Mouse (Mus musculus) limb, embryonic 14.5 days (tissue): Measurements from ENCODE around the gene Gmip. TPM values are rescaled to one million over a fixed set of nuclear protein-coding genes. Genes with fewer than 3 reads are reported as not detected.
A peak's percentile ranks its signal among the peaks of the same experiment; 100 is the strongest.

Experiments used
- ATAC-seq: fragments of 200-750 bp; cut with Nextera tagmentation; 2 replicates; pipeline ENCODE4 v1.8.0; 2017; ENCODE audit warnings: low read depth, moderate number of reproducible peaks, moderate TSS enrichment; ENCODE audit not compliant: low FRiP score
- DNase-seq: peaks from one replicate; pipeline ENCODE4 v3.0.0-alpha.2; 2015; ENCODE audit warnings: low spot score
- H3K27ac ChIP-seq: fragments of 300-500 bp; sonication (generic); replicated peaks from 2 replicates; pipeline ENCODE4 v1.5.1; 2014; ENCODE audit warnings: low read depth, mild to moderate bottlenecking, low read length, moderate library complexity, mixed read lengths
- H3K27me3 ChIP-seq: fragments of 300-500 bp; sonication (generic); 2 replicates; pipeline ENCODE4 v1.6.1; 2014; ENCODE audit warnings: low read length, mixed read lengths; ENCODE audit not compliant: control insufficient read depth, insufficient read depth
- H3K36me3 ChIP-seq: fragments of 300-500 bp; sonication (generic); 2 replicates; pipeline ENCODE4 v1.6.1; 2014; ENCODE audit warnings: mild to moderate bottlenecking, low read length, moderate library complexity, mixed read lengths; ENCODE audit not compliant: control insufficient read depth, insufficient read depth
- H3K4me1 ChIP-seq: fragments of 300-500 bp; sonication (generic); 2 replicates; pipeline ENCODE4 v1.6.1; 2014; ENCODE audit warnings: antibody characterized with exemption, low read length, mixed read lengths; ENCODE audit not compliant: control insufficient read depth, insufficient read depth
- H3K4me2 ChIP-seq: fragments of 300-500 bp; sonication (generic); replicated peaks from 2 replicates; pipeline ENCODE4 v1.6.1; 2014; ENCODE audit warnings: low read depth, mild to moderate bottlenecking, low read length, moderate library complexity; ENCODE audit not compliant: severe bottlenecking
- H3K4me3 ChIP-seq: fragments of 300-500 bp; sonication (generic); replicated peaks from 2 replicates; pipeline ENCODE4 v1.5.1; 2014; ENCODE audit warnings: low read length
- H3K9ac ChIP-seq: fragments of 300-500 bp; sonication (generic); 2 replicates; pipeline ENCODE4 v1.6.1; 2014; ENCODE audit warnings: mild to moderate bottlenecking, low read depth, low read length, moderate library complexity; ENCODE audit not compliant: severe bottlenecking
- H3K9me3 ChIP-seq: fragments of 300-500 bp; sonication (generic); 2 replicates; pipeline ENCODE4 v1.6.1; 2016; ENCODE audit warnings: low read length; ENCODE audit not compliant: control insufficient read depth
- POLR2A ChIP-seq: fragments of 200-500 bp; IDR thresholded peaks from 2 replicates; pipeline ENCODE4 v1.8.0; 2012; ENCODE audit warnings: inconsistent platforms, mild to moderate bottlenecking, moderate library complexity, borderline replicate concordance; ENCODE audit not compliant: insufficient read depth, insufficient read length; ENCODE audit errors: extremely low read depth
- WGBS: fragments of 180-500 bp; shearing (Covaris S2); extraction: QIAGEN DNeasy Blood & Tissue Kit; methylation state at CpG from one replicate; pipeline ENCODE4 v1.1.7; 2014; 5-methylcytosine and 5-hydroxymethylcytosine counted together
- polyA plus RNA-seq, 2 experiments: library from polyadenylated mRNA; depleted of rRNA in 1 of 2; stranded (reverse) in 1 of 2; unstranded in 1 of 2; fragments of >200 nt; fragmentation: Nextera tagmentation in 1 of 2; extraction: Ambion mirVana in 1 of 2; gene quantifications; 2 replicates each; pipeline versions ENCODE4 v1.2.1 to v1.2.3; 2012 to 2014

The Gmip gene
- polyA plus RNA-seq, 2 experiments: 7.7 to 25.4 TPM

DNA sequence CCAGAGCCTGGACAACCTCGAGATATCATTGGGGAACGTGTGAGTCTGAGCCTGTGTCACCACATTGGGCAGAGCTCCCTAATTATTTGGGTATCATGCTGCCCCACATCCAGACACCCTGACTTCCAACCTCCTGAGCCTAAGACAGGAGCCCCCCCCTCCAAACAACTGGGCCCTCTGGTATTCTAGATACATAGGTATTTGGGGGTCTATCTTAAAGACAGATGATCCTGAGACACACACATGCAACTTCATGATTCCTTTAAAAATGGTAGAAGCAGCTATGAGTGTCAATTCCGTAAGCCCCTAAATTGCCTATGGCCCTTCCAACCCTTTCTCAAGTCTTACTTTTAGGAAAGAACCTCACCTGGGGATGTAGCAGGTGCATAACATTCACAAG is 1.3 kb downstream of the Gmip start:
- Histone ChIP-seq H3K4me1 (peaks cover 10% of the 10 kb centered on the region; the same call in 1 of the 2 replicates), H3K27me3 (no peaks in the 10 kb centered on the region), H3K4me2 (no peak overlapping the region), H3K9me3 (no peaks in the 10 kb centered on the region), H3K27ac (no peak overlapping the region), H3K36me3 (peaks cover 38% of the 10 kb centered on the region), H3K9ac (no peak overlapping the region), H3K4me3 (no peak overlapping the region)
- ATAC-seq (no peak), DNase-seq (no peak)
- no peak for TF ChIP-seq POLR2A
- WGBS: 59% methylated on average over 3 of the region's 3 CpGs

GRCm38 (mm10) chr8:69814881-69815280 is 6.4 kb downstream of the Gmip start:
- Histone ChIP-seq H3K9ac (no peak overlapping the region), H3K9me3 (no peaks in the 10 kb centered on the region), H3K4me2 (no peak overlapping the region), H3K36me3 (peaks cover 25% of the 10 kb centered on the region), H3K27me3 (no peaks in the 10 kb centered on the region), H3K27ac (no peak overlapping the region), H3K4me1 (no peaks in the 10 kb centered on the region), H3K4me3 (no peak overlapping the region)
- 100% methylated on average over 2 of the region's 2 CpGs for WGBS
- ATAC-seq (no peak), DNase-seq (no peak)
- no peak for TF ChIP-seq POLR2A

GRCm38 (mm10) chr8:69815396-69815795 is 6.9 kb downstream of the Gmip start:
- WGBS: 86% methylated on average over 4 of the region's 4 CpGs
- TF ChIP-seq POLR2A: no peak
- no peak overlapping the region for H3K4me3 ChIP-seq
- ATAC-seq (no peak), DNase-seq (no peak)
- no peak overlapping the region for H3K27ac ChIP-seq
- H3K4me2 ChIP-seq: no peak overlapping the region
- H3K27me3 ChIP-seq: no peaks in the 10 kb centered on the region
- no peak overlapping the region for H3K9ac ChIP-seq
- H3K36me3 ChIP-seq: peaks cover 25% of the 10 kb centered on the region
- H3K9me3 ChIP-seq: no peaks in the 10 kb centered on the region
- H3K4me1 ChIP-seq: no peaks in the 10 kb centered on the region

- H3K27ac ChIP-seq: no peak overlapping the region
- no peak for DNase-seq
- no peak overlapping the region for H3K4me2 ChIP-seq
- no peaks in the 10 kb centered on the region for H3K9me3 ChIP-seq
- H3K9ac ChIP-seq: no peak overlapping the region
- TF ChIP-seq POLR2A: no peak
- H3K27me3 ChIP-seq: no peaks in the 10 kb centered on the region
- ATAC-seq: no peak
- H3K36me3 ChIP-seq: peaks cover 19% of the 10 kb centered on the region
- WGBS: 77% methylated on average over 9 of the region's 9 CpGs
- peaks cover 17% of the 10 kb centered on the region for H3K4me1 ChIP-seq
- no peak overlapping the region for H3K4me3 ChIP-seq
Observed at GRCm38 (mm10) chr8:69820466-69820865, 12.0 kb downstream of the Gmip start.

DNA sequence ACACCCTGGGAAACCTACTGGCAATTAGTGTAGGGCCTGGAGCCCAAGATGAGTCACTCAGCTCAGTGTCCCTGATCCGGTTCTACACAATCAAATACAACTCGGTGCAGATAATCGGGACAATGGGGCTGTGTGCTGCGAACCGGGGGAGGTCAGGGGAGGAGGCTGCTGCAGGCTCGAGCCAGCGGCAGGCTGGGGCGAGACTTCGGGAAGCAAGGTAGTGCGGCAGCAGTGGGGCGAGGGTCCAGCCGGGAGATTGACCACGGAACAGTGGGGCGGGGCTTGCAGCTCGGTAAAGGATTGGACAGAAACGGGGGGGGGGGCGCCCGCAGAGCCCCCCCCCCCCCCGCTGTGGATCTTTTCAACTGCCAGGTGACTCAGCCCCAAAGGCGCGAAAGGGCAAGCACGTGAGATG is 13.5 kb downstream of the Gmip start:
- no peaks in the 10 kb centered on the region for H3K27me3 ChIP-seq
- peaks cover 24% of the 10 kb centered on the region for H3K36me3 ChIP-seq
- ATAC-seq (peak; percentile 64), DNase-seq (no peak)
- H3K4me1 ChIP-seq: peaks cover 17% of the 10 kb centered on the region
- TF ChIP-seq POLR2A: no peak
- WGBS: under 1% methylated on average over 10 of the region's 22 CpGs
- peak overlapping the region; percentile 70 for H3K4me2 ChIP-seq
- H3K9me3 ChIP-seq: no peaks in the 10 kb centered on the region
- H3K4me3 ChIP-seq: peak overlapping the region; percentile 51
- peak overlapping the region; percentile 71 for H3K9ac ChIP-seq
- no peak overlapping the region for H3K27ac ChIP-seq
